Mouse (Mus musculus) left cerebral cortex, adult 18-20 months (tissue): ENCODE results near the gene C1ql4. TPM values are rescaled to one million over a fixed set of nuclear protein-coding genes. Genes with fewer than 3 reads are reported as not detected.

Experiments
- DNase-seq, 2 experiments: peaks; one replicate each; pipeline ENCODE4 v3.0.0; 2021 to 2022; ENCODE audit warnings: low spot score in 2 of 2, mixed read lengths in 1 of 2
- microRNA-seq, 2 experiments: library from miRNA; unstranded; fragments of <30 nt; microRNA quantifications; one replicate each; pipeline ENCODE4 v1.2.0; 2021
- total RNA-seq, 2 experiments: library from RNA; stranded (reverse); gene quantifications; 2 replicates each; pipeline ENCODE4 v1.2.3; 2021

Gene C1ql4
- total RNA-seq, 2 experiments from 2014 or later, result not detected

GRCm38 (mm10) chr15:99036249-99036905, 51.2 kb downstream of the C1ql4 start:
- no peak for DNase-seq

GRCm38 (mm10) chr15:99035431-99035830, 52.2 kb downstream of the C1ql4 start:
- peak in 1 of 2 experiments; percentile 46 for DNase-seq

Small RNAs within 50 kb of the gene (microRNA-seq; reads per million reads assigned to microRNA genes)
- 0 reads per million in 2 experiments for gene Mir6960

Other genes starting within 250 kb of the C1ql4 start
- gene Kmt2d, start 216.6 kb downstream of the C1ql4 start, total RNA-seq, result 10 to 100 TPM; 74.3 to 77.8 TPM
- 10 to 100 TPM in 1 of 2 experiments, 1 to 10 TPM in 1; 8.6 to 12.9 TPM for gene Rhebl1, start 193.3 kb downstream of the C1ql4 start, total RNA-seq
- under 1 TPM; 0.21 to 0.26 TPM for gene Dhh, start 189.3 kb downstream of the C1ql4 start, total RNA-seq
- 10 to 100 TPM; 12.9 to 17.9 TPM for gene Lmbr1l, start 169.6 kb downstream of the C1ql4 start, total RNA-seq
- gene Tuba1b, start 153.3 kb downstream of the C1ql4 start, total RNA-seq, result 100 to 1,000 TPM; 584 to 602 TPM
- not detected for gene Gm49450, start 134.3 kb downstream of the C1ql4 start, total RNA-seq
- 100 to 1,000 TPM; 874 to 893 TPM for gene Tuba1a, start 134.1 kb downstream of the C1ql4 start, total RNA-seq
- gene Tuba1c, start 57.9 kb downstream of the C1ql4 start, total RNA-seq, result 10 to 100 TPM; 65.4 to 66.8 TPM
- 1 to 10 TPM in 1 of 2 experiments, under 1 TPM in 1; 0.77 to 2.6 TPM for gene Prph, start 32.6 kb downstream of the C1ql4 start, total RNA-seq
- not detected for gene Troap, start 13.2 kb downstream of the C1ql4 start, total RNA-seq
- gene Dnajc22, start 5.4 kb upstream of the C1ql4 start, total RNA-seq, result not detected
- gene Spats2, start 38.1 kb upstream of the C1ql4 start, total RNA-seq, result 10 to 100 TPM; 32.5 to 33.5 TPM
- 100 to 1,000 TPM; 160 to 178 TPM for gene Kcnh3, start 137.0 kb upstream of the C1ql4 start, total RNA-seq
- gene Mcrs1, start 164.1 kb upstream of the C1ql4 start, total RNA-seq, result 10 to 100 TPM; 82.3 to 83.1 TPM
- gene Prpf40b, start 207.3 kb upstream of the C1ql4 start, total RNA-seq, result 100 to 1,000 TPM in 1 of 2 experiments, 10 to 100 TPM in 1; 93.7 to 100 TPM
- 1 to 10 TPM; 1.5 to 1.8 TPM for gene Fam186b, start 208.1 kb upstream of the C1ql4 start, total RNA-seq